Mouse (Mus musculus): ENCODE data around the gene Cep290.

The Cep290 gene

DNA sequence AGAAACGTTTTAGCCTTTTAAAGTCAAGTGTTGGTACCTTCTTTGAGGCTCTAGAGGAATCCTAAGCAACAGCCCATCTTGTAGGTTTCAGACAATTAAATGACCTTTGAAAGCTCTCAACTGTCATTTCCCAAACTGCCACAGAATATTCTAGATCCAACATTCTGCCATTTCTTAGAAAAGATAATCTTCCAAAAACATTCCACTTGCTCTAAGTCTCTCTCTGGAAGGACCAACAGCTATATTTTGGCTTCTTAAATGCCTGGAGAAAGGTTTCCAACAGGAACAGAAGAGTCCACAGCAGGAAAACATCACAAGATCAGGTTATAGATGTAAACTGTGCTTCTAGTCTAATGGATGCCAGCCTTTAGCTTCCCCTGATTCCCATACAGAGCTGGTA lies 103.0 kb downstream of the Cep290 start, which contains the start of the genes 4930430F08Rik and 1700017N19Rik:
4930430F08Rik (minus strand) TSS at position 101 of the 400 bp plus-strand sequence.
1700017N19Rik (plus strand) TSS at position 162 of the 400 bp plus-strand sequence.
- in situ Hi-C loops (cut with MseI, MboI), result no loop called here

DNA sequence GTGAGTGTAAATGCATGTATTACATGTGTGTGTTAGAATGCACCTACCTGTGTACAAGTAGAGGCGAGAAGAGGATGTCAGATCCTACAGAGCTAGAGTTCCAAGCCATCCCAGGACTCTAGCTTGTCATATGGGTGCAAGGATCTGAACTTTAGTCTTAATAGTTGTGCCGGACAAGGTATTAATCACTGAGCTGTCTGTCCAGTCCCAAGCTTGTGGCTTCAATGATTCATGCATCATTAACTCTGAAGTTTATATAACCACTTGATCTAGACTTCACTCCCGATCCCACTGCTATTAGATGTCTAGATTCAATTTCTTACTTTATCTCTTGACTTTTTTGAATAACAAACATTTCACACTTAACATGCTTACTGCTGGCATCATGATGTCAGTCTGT lies 111.0 kb downstream of the Cep290 start:
- in situ Hi-C loops (cut with MseI, MboI), result no loop called here

DNA sequence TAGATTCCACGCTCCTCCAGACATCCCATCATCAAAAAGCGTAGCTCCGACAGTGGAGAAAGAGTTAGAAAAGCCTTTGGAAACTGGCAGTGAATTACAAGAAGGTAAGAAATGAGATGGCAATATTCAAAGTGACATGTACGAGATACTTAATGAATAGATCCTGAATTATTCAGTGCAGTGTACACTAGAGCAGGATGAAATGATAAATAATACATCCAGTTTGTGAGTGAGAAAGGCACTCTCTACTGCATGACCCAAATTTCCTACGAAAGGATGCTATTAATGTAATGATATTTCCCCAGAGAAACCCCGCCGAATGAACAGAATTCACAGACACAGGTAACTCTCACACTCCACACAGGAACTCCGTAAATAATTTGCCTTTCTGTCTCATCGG lies 116.2 kb downstream of the Cep290 start:
- in situ Hi-C loops (cut with MseI, MboI), result no loop called here

DNA sequence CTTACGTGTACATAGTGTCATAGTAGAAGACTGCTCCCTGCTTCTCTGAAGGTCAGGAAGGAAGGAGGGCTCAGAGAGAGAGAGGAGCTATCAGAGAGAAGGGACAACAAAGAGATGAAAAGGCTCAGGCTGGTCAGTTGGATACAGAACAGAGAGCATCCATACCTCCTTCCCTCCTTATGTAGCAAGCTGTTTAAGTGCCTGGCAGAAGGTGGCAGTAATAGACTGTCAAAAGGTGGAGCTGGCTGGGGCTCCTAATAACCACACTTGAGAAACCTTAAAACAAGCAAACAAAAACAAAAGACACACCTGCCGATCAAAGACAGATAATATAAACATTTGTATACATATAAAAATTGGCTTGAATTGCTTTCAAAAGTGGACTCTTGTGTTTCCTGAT lies 116.9 kb downstream of the Cep290 start:
- in situ Hi-C loops (cut with MseI, MboI), result no loop called here

DNA sequence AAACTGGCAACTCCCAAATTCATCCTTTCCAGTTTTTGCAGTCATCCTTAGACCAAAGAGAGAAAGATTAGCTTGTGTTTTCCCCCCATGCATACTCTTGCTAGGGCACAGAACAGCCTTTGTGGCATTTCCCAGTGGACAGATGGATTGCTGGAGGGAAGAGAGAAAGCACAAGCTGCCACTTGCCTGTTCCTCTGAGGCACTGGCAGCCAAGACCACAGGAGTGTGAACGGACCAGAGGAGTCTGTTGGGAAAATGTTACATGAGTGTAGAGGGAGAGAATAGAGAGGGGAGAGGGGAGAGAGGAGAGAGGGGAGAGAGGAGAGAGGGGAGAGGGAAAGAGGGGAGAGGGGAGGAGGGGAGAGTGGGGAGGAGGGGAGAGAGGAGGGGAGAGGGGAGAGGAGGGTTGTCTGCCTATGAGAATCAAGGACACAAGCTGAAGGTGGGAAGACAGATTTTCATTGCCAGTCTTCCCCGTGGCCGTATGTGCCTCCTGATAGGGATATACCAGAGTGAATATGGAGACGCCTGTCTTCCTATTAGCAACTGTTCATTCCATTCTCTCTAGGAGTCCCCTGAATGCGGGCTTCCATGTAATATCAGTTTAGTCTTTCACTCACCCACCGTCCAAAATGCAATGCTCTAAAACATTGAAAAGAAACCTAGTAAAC lies 130.0 kb downstream of the Cep290 start:
- in situ Hi-C loops (cut with MseI, MboI), result no loop called here

DNA sequence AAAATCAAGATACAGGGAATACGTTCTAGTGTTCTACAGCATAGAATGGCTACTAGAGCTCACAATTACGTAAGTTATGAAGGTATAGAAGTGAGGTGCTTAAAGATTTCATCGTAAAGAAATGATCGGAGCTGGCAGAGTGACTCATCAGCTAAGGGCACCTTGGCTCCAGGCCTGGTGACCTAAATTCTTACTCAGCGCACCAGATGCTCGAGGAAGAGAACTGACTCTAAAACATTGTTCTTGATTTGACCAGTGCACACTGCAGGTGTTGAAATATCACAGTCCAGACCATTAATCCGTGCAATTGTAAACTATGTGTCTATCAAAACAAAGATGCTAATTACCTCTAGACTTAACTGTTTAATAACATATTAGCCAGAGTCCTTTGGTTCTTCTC lies 132.1 kb downstream of the Cep290 start:
- in situ Hi-C loops (cut with MseI, MboI), result no loop called here

DNA sequence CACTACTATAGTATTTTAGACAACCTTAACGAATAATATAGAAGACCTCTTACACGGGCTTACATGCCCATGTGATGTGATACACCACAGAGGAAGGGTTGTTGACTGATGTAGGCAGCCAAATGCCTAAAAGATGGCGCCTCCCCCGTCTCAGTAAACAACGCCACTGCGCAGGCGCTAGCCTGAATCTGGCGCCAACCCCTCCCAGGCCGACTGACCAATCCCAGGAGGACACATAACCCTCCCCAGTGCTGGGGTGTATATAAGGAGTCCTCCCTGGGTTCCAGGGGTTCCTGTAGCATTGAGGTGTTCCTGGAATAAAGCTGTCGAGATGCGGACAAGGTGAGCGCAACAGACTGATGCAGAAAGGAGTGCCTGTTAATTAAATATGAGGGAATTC lies 132.7 kb downstream of the Cep290 start:
- in situ Hi-C loops (cut with MseI, MboI), result no loop called here

DNA sequence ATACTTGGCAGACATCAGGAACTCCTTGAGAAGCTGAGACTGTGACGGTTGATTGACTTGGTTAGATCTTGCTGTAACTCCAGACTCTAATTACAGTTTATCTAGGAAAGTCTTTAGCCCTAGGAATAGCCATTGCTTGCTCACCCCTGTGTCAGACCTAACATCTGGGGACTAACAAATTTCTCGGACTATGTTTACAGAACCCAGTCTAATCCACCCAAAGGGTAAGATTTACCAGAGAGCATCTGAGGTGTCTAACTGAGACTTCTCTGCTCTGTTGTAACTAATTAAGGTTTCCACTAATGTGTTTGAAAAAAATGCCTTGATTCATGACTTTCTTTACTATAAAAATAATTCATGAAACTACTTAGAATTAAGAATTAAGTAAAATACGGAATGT lies 135.1 kb downstream of the Cep290 start:
- in situ Hi-C loops (cut with MseI, MboI), result no loop called here
